Mouse (Mus musculus) gastrocnemius, adult 18-20 months (tissue): ENCODE measurements around the gene Nop14. TPM values are rescaled to one million over a fixed set of nuclear protein-coding genes. Genes with fewer than 3 reads are reported as not detected.
A peak's percentile ranks its signal among the peaks of the same experiment; 100 is the strongest.
"Not testable (repeated sequence)": the region's sequence is repeated elsewhere in the genome, so short reads cannot be mapped to it uniquely, and the experiment has no call there.

Experiments used
- DNase-seq: peaks from one replicate; pipeline ENCODE4 v3.0.0; 2021; ENCODE audit warnings: low spot score
- total RNA-seq, 2 experiments: library from RNA; stranded (reverse); gene quantifications; 2 replicates each; pipeline ENCODE4 v1.2.3; 2021

The Nop14 gene
- total RNA-seq, 2 experiments from 2014 or later, result 16.4 TPM

DNA sequence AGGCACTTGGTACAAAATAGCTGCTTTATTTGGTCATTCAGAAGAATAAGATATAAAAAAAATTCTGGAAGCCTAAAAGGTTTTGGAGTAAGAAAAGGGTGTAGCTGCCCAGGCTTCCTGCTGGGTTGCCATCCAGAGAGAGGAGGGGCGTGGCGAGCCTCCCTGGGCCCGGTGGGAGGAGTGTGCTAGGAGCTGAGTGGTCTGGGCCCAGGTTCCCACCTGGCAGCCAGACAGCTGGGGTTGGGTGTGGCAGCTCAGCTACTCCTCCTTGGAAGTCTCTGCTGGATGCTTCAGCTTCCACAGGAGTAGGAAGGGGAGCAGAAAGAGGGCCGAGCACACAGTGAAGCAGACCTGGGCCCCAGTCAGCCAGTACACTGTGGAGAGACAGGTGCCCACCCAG lies 26.3 kb downstream of the Nop14 start:
- peak; percentile 29 for DNase-seq

DNA sequence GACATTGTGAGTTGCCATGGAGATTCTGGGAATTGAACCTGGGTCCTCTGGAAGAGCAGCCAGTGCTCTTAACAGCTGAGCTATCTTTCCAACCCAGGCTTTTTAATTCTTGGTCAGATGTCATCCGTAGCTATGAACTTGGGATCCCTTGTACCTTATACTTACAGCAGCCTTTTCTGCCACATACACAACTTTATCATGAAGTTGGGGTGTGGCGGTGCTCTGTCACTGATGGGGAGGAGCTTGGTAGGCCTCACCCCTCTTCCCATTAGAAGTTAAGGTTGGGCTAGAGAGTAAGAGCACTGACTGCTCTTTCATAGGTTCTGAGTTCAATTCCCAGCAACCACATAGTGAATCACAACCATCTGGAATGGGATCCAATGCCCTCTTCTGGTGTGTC lies 27.0 kb downstream of the Nop14 start:
- DNase-seq, result no peak

DNA sequence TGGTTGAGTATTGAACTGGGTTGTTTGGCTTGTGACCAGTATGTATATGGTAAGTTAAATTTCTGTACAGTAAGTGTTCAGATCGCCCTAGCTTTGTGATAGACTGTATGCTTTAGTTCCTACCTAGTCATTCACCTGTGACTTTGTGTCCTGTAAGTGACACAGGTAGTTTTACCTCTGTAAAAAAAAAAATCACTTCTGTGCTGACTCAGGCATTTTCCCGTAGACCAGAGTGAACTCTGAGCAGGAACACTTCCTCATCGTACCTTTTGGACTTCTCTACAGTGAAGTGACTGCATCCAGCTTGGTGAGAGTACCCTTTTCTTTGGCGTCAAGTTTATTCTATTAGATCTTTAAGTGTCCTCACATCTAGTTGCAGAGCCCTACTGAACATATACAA lies 50.0 kb downstream of the Nop14 start:
- no peak for DNase-seq

DNA sequence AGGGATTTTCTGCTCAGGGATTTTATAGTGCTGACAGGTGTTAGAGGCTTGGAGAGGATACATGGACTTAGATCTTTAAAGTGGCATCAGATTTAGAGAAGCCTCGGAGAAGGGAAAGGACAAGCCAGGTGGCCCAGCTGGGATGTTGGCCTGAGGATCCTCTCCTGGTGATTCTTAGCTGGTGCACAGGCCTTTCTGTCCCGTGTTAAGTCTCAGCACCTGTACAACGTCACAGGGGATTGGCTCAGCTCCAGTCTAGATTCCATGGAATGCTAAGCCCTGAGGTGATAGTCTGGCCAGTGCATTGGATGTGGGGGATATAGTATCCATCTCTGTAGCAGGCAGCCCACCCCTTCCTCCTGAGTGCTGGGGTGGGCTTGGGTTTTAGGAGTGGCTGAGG lies 51.7 kb downstream of the Nop14 start:
- no peak for DNase-seq

DNA sequence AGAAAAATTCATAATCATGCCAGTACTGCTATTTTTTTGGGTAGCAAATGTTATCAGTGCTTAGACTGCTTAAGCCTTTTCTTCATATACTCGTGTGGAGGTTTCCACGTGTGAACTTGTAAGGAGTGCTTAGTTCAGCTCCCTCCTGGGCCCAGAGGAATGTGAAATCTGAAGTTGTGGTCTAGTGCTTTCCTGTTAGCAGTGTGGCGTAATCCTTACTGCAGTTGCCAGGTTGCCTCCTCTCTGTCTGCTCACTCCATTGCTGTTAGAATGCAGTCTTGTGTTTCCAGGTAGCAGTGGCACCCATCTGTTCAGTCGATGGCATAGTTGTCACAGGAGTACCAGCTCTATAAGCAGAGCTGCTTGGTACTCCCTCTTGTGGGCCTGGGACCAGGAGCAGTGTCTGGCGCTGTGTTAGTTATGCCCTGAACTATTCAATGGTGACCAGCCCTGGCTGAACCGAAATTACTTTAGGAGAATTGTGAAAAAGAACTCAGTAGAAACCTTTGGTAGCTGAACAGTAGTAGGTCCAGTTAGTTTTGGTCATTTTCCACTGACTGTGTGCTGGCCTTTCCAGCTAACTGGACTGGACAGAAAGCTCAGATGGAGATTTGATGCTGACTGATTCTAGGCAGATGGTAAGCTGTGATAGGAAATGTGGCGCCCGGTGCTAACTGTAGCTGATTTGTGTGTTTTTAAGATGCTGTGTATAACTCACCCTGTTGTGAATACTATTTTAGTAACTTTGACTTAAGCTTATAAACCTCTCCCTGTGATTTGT lies 52.7 kb downstream of the Nop14 start:
- no peak for DNase-seq

DNA sequence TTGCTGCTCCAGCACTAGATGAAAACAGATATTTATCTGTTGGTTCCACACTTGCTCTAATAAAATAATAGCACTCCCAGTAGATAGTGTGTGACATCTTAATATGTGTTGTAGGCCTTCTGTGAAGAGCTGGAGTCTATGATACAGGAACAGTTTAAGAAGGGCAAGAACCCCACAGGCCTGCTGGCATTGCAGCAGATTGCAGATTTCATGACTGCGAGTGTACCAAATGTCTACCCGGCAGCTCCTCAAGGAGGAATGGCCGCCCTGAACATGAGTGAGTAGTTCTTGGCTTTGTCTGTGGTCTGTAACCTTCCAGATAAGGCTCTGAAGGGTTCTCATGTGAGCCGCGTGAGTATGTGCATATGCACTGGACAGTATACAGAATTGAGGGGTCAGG lies 55.4 kb downstream of the Nop14 start:
- DNase-seq, result no peak

DNA sequence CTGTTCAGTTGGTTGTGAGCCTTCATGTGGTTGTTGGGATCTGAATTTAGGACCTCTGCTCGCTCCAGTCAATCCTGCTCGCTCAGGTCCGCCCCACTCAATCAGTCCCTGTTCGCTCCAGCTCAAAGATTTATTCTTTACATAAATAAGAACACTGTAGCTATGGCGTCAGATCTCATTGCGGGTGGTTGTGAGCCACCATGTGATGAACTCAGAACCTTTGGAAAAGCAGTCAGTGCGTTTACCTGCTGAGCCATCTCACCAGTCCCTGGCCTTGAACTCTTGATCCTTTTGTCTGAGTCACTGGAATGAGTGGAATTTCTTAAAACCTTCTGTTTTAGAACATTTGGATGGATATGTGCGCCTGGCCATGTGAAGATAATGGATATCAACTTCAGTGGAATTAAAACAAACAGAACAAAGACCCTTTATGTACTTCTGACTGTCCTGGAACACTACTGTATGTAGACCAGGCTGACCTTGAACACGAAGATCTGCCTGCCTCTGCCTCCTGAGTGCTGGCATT lies 66.7 kb downstream of the Nop14 start:
- DNase-seq, result no peak

DNA sequence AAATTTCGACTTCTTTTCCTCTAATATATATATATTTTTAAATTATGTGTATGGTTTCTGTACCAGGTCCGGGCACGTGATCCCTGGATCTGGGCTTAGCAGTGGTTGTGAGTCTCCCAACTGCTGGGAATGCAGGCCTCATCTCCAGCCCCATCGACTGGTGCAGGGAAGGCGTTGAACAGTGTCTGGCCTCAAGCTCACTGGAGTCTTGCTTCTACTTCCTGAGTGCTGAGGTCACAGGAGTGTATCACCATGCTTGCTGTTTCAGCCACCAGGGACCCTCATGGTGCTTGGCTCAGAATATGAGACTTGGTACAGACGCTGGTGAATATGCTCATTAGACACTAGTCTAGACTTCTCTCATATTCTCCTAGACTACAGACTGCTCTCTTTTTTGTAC lies 67.3 kb downstream of the Nop14 start:
- no peak for DNase-seq

DNA sequence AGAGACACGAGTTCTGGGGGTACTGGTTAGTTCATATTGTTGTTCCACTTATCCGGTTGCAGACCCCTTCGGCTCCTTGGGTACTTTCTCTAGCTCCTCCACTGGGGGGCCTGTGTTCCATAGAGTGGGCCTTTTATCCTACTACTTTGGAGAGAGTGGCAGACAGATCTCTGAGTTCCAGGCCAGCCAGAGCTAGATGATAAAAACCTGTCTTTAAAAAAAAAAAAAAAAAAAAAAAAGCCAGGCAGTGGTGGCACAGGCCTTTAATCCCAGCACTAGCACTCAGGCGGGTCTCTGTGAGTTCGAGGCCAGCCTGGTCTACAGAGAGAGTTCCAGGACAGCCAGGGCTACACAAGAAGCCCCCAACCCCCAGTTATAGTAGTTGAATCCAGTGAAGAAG lies 67.7 kb downstream of the Nop14 start:
- DNase-seq, result not testable (repeated sequence)

DNA sequence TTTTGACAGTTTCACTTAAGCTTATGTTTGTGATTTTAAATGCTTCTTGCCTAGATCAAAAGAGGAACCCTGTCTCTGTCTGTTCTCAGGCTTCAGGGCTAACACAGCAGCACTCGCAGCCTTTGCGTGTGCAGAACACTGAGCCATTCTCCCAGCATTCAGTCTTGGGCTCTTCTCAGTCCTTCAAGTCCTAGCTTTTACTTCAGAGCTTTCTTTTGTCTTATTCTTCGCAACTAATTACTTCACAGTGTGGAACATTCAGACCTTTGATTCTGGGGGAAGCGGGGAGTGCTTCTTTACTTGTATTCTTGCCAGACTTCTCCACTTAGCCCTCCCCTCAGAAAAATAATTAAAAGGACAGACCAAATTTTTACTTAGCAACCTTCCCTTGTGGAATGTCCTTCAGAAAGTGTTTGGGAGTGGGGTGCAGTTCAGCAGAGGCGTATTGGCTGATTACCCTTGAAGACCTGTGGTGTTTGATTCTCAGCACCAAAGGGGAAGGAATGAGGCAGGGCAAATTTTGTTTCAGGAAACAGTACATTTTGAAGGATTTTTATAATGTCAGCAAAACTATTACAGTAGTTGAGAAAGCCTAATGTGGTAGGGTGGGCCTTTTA lies 68.5 kb downstream of the Nop14 start:
- no peak for DNase-seq

DNA sequence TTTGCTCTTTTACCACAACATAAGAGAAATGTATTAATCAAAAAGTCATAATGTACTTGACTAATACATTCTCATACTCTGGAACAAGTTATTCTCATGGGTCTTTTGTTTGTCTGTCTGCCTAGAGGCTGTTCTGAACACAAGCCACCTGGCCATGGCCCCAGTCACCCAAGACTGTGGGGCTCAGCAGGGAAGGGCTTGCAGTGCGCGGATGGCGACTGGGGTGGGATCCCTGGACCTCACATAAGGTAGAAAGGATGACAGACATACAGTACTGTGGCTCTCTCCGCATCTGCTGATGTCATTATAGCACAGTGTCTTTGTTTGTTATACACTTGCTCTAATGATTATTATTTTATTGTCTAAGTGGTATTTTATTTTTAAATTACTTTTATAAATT lies 69.2 kb downstream of the Nop14 start:
- no peak for DNase-seq

DNA sequence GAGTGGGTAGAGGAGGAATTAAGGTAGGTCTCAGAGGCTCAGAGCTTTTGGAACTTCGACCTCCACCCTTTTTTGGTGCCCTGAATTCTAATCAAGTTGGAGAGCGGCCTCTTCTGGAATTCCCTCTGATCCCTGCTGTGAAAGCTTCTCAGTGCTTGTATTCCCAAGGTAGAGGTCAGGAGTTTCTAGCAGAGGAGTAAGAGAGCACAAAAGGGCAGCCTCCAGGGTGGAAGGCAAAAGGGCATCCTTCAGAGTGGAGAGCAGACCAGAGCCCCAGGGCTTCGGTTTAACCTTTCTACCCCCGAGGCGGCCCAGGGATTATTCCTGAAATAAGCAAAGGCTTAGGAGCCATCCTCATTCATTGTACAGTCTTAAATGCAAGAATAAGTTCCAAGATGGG lies 69.9 kb downstream of the Nop14 start:
- DNase-seq, result no peak

Other genes with a start within 250 kb of the Nop14 start
- 1 to 10 TPM; 1.8 to 3.8 TPM for gene Tnip2, start 146.2 kb downstream of the Nop14 start, total RNA-seq
- gene Sh3bp2, start 134.3 kb downstream of the Nop14 start, total RNA-seq, result 1 to 10 TPM in 1 of 2 experiments, under 1 TPM in 1; 0.59 to 1.4 TPM
- 10 to 100 TPM; 71.6 to 73.0 TPM for gene Add1, start 86.5 kb downstream of the Nop14 start, total RNA-seq
- 1 to 10 TPM; 3.2 to 3.7 TPM for gene Mfsd10, start 22.9 kb downstream of the Nop14 start, total RNA-seq
- gene Grk4, start 231 bp upstream of the Nop14 start, total RNA-seq, result 1 to 10 TPM; 1.4 to 2.1 TPM
- gene Htt, start 101.6 kb upstream of the Nop14 start, total RNA-seq, result 1 to 10 TPM; 6.6 to 7.0 TPM
- gene Msantd1, start 247.9 kb upstream of the Nop14 start, total RNA-seq, result under 1 TPM; 0.34 to 0.50 TPM